Mouse (Mus musculus): Measurements from ENCODE around the gene Pou2f2. TPM values are rescaled to one million over a fixed set of nuclear protein-coding genes. Genes with fewer than 3 reads are reported as not detected.

The Pou2f2 gene
- polyA plus RNA-seq, 1 experiment, result 2.6 TPM

- no peaks in the 10 kb centered on the region for H3K4me1 ChIP-seq (ENCODE audit: control insufficient read depth, insufficient read depth, low read length)
- DNase-seq, result no peak
- H3K4me3 ChIP-seq (ENCODE audit: insufficient read depth, low read depth, low read length), result no peak overlapping the region
- peaks cover 3% of the 10 kb centered on the region for H3K36me3 ChIP-seq (ENCODE audit: control insufficient read depth, insufficient read depth, low read length)
- H3K27me3 ChIP-seq (replicated peaks; ENCODE audit: control insufficient read depth, insufficient read depth, low read length), result no peaks in the 10 kb centered on the region
- WGBS, result 78% methylated on average over 16 of the region's 16 CpGs
- TF ChIP-seq POLR2A (IDR thresholded peaks at IDR 0.05; ENCODE audit: low read depth, low read length), result no peak
- no peak for TF ChIP-seq CTCF (conservative IDR thresholded peaks at IDR 0.05; ENCODE audit: insufficient read depth, insufficient read length, low read depth, low read length)
- no peak overlapping the region for H3K27ac ChIP-seq (ENCODE audit: insufficient read depth, low read depth, low read length)
These were observed 26.7 kb upstream of the Pou2f2 start for GRCm38 (mm10) chr7:25206094-25206830.

GRCm38 (mm10) chr7:25205355-25206093, 26.0 kb upstream of the Pou2f2 start:
- Histone ChIP-seq H3K4me1 (ENCODE audit: control insufficient read depth, insufficient read depth, low read length) (no peaks in the 10 kb centered on the region), H3K4me3 (ENCODE audit: insufficient read depth, low read depth, low read length) (no peak overlapping the region), H3K27ac (ENCODE audit: insufficient read depth, low read depth, low read length) (no peak overlapping the region), H3K27me3 (replicated peaks; ENCODE audit: control insufficient read depth, insufficient read depth, low read length) (no peaks in the 10 kb centered on the region), H3K36me3 (ENCODE audit: control insufficient read depth, insufficient read depth, low read length) (peaks cover 3% of the 10 kb centered on the region)
- TF ChIP-seq POLR2A (IDR thresholded peaks at IDR 0.05; ENCODE audit: low read depth, low read length) (no peak), CTCF (conservative IDR thresholded peaks at IDR 0.05; ENCODE audit: insufficient read depth, insufficient read length, low read depth, low read length) (no peak)
- no peak for DNase-seq
- WGBS, result 67% methylated on average over 16 of the region's 16 CpGs

- H3K4me3 ChIP-seq (ENCODE audit: insufficient read depth, low read depth, low read length), result no peak overlapping the region
- TF ChIP-seq CTCF (conservative IDR thresholded peaks at IDR 0.05; ENCODE audit: insufficient read depth, insufficient read length, low read depth, low read length), result no peak
- TF ChIP-seq POLR2A (IDR thresholded peaks at IDR 0.05; ENCODE audit: low read depth, low read length), result no peak
- H3K4me1 ChIP-seq (ENCODE audit: control insufficient read depth, insufficient read depth, low read length), result no peaks in the 10 kb centered on the region
- WGBS, result 80% methylated on average over 20 of the region's 20 CpGs
- no peak for DNase-seq
- no peaks in the 10 kb centered on the region for H3K27me3 ChIP-seq (replicated peaks; ENCODE audit: control insufficient read depth, insufficient read depth, low read length)
- no peak overlapping the region for H3K27ac ChIP-seq (ENCODE audit: insufficient read depth, low read depth, low read length)
- no peaks in the 10 kb centered on the region for H3K36me3 ChIP-seq (ENCODE audit: control insufficient read depth, insufficient read depth, low read length)
These were observed 24.1 kb upstream of the Pou2f2 start for GRCm38 (mm10) chr7:25203624-25204023.

- 35% methylated on average over 10 of the region's 10 CpGs for WGBS
- DNase-seq, result peak; percentile 45
- H3K27ac ChIP-seq (ENCODE audit: insufficient read depth, low read depth, low read length), result no peak overlapping the region
These were observed 18.0 kb upstream of the Pou2f2 start for GRCm38 (mm10) chr7:25197384-25198018.

GRCm38 (mm10) chr7:25196107-25196506, 16.6 kb upstream of the Pou2f2 start:
- H3K27ac ChIP-seq (ENCODE audit: insufficient read depth, low read depth, low read length), result no peak overlapping the region
- TF ChIP-seq POLR2A (IDR thresholded peaks at IDR 0.05; ENCODE audit: low read depth, low read length) (no peak), CTCF (conservative IDR thresholded peaks at IDR 0.05; ENCODE audit: insufficient read depth, insufficient read length, low read depth, low read length) (no peak)
- no peak overlapping the region for H3K4me3 ChIP-seq (ENCODE audit: insufficient read depth, low read depth, low read length)
- WGBS, result 69% methylated on average over 9 of the region's 9 CpGs
- DNase-seq, result no peak
- no peaks in the 10 kb centered on the region for H3K36me3 ChIP-seq (ENCODE audit: control insufficient read depth, insufficient read depth, low read length)
- no peaks in the 10 kb centered on the region for H3K27me3 ChIP-seq (replicated peaks; ENCODE audit: control insufficient read depth, insufficient read depth, low read length)
- peaks cover 5% of the 10 kb centered on the region; the same call in 1 of the 2 replicates for H3K4me1 ChIP-seq (ENCODE audit: control insufficient read depth, insufficient read depth, low read length)

More at GRCm38 (mm10) chr7:25197384-25198018, 18.0 kb upstream of the Pou2f2 start:
- Histone ChIP-seq H3K36me3 (ENCODE audit: control insufficient read depth, insufficient read depth, low read length) (no peaks in the 10 kb centered on the region), H3K4me1 (ENCODE audit: control insufficient read depth, insufficient read depth, low read length) (peaks cover 5% of the 10 kb centered on the region; the same call in 1 of the 2 replicates), H3K4me3 (ENCODE audit: insufficient read depth, low read depth, low read length) (no peak overlapping the region), H3K27me3 (replicated peaks; ENCODE audit: control insufficient read depth, insufficient read depth, low read length) (no peaks in the 10 kb centered on the region)
- TF ChIP-seq POLR2A (IDR thresholded peaks at IDR 0.05; ENCODE audit: low read depth, low read length) (no peak), CTCF (conservative IDR thresholded peaks at IDR 0.05; ENCODE audit: insufficient read depth, insufficient read length, low read depth, low read length) (no peak)

GRCm38 (mm10) chr7:25195148-25195547, 15.6 kb upstream of the Pou2f2 start:
- no peak for TF ChIP-seq CTCF (conservative IDR thresholded peaks at IDR 0.05; ENCODE audit: insufficient read depth, insufficient read length, low read depth, low read length)
- TF ChIP-seq POLR2A (IDR thresholded peaks at IDR 0.05; ENCODE audit: low read depth, low read length), result no peak
- Histone ChIP-seq H3K4me1 (ENCODE audit: control insufficient read depth, insufficient read depth, low read length) (peaks cover 5% of the 10 kb centered on the region; the same call in 1 of the 2 replicates), H3K27ac (ENCODE audit: insufficient read depth, low read depth, low read length) (no peak overlapping the region), H3K27me3 (replicated peaks; ENCODE audit: control insufficient read depth, insufficient read depth, low read length) (no peaks in the 10 kb centered on the region), H3K4me3 (ENCODE audit: insufficient read depth, low read depth, low read length) (no peak overlapping the region), H3K36me3 (ENCODE audit: control insufficient read depth, insufficient read depth, low read length) (no peaks in the 10 kb centered on the region)
- no peak for DNase-seq
- 80% methylated on average over 3 of the region's 3 CpGs for WGBS

- no peak for TF ChIP-seq POLR2A (IDR thresholded peaks at IDR 0.05; ENCODE audit: low read depth, low read length)
- no peak for TF ChIP-seq CTCF (conservative IDR thresholded peaks at IDR 0.05; ENCODE audit: insufficient read depth, insufficient read length, low read depth, low read length)
- Histone ChIP-seq H3K36me3 (ENCODE audit: control insufficient read depth, insufficient read depth, low read length) (no peaks in the 10 kb centered on the region), H3K4me3 (ENCODE audit: insufficient read depth, low read depth, low read length) (no peak overlapping the region), H3K27me3 (replicated peaks; ENCODE audit: control insufficient read depth, insufficient read depth, low read length) (no peaks in the 10 kb centered on the region), H3K27ac (ENCODE audit: insufficient read depth, low read depth, low read length) (no peak overlapping the region), H3K4me1 (ENCODE audit: control insufficient read depth, insufficient read depth, low read length) (no peaks in the 10 kb centered on the region)
- no peak for DNase-seq
- WGBS, result 79% methylated on average over 8 of the region's 8 CpGs
These were observed 12.6 kb upstream of the Pou2f2 start for GRCm38 (mm10) chr7:25192110-25192509.
